Mouse (Mus musculus) heart, postnatal 25 days (tissue): ENCODE data around the gene Smyd1. TPM values are rescaled to one million over a fixed set of nuclear protein-coding genes. Genes with fewer than 3 reads are reported as not detected.
"Not testable (repeated sequence)": the region's sequence is repeated elsewhere in the genome, so short reads cannot be mapped to it uniquely, and the experiment has no call there.

Experiments used
- DNase-seq: peaks from one replicate; pipeline ENCODE4 v3.0.0; 2022; ENCODE audit warnings: low spot score
- intact Hi-C: fragments of 180-260 bp; cut with DNase I; formaldehyde crosslinking; loops from one replicate; pipeline ENCODE4 v1.15.1; 2025
- total RNA-seq, 2 experiments: library from RNA; stranded (reverse); gene quantifications; 2 replicates each; pipeline ENCODE4 v1.2.3; 2021

Smyd1 gene
- total RNA-seq, 2 experiments from 2014 or later: 375 to 394 TPM

DNA sequence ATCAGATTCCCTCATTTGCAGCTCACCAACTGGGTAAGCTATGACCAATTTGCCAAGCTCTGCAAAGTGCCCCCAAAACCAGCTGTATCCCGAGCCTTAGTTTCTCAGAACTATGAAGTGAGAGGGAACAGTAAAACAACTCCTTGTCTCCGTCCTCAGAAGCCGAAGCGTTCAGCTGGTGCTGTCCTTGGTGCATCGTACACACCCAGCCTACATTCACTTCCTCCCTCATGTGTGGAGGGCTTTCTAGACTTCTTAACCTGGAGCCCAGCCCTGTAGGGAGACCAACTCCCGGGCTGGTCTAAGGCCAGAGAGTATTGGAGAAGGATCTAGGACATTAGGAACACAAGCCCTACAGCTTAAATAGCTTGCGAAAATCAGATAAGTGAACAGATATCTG, 8.5 kb upstream of the Smyd1 start:
- intact Hi-C loops: no loop called here

DNA sequence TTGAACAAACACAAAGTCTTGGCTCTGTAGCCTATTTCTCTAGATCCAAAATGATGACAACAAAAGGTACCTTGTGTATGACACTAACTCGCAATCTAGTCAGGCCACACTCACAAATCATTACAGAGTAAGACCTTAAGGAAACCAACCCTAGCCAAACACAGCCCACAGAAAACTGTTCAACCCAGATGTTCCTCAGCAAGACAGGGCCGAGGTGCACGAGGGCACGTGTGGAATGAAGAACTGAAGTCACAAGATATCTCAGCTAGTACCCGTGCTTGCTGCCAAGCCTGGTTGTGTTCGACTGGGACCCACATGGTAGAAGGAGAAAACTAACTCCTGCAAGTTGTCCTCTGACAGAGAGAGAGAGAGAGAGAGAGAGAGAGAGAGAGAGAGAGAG, 7.8 kb upstream of the Smyd1 start:
- intact Hi-C loops: no loop called here
- no peak for DNase-seq

More for the DNA sequence above, 8.5 kb upstream of the Smyd1 start:
- DNase-seq: no peak

DNA sequence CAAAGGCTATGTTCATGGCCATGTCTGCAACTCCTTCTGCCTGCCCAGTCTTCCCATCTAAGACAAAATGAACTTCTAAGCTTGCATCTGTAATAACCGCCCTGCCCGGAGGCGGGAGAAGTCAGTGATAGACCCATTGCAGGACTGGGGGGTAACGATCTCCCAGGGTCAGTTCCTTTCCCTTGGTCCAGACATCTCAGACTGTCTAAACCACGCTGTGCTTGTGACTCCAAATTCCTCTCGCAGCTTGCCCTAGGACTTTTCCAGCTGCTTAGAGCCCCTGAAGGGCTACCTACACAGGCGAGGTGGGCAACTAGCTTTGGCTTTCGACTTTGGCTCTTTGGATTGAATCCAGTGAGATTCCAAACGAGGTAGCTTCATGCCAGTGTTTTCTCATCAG, 2.8 kb upstream of the Smyd1 start:
- intact Hi-C loops: no loop called here
- no peak for DNase-seq

DNA sequence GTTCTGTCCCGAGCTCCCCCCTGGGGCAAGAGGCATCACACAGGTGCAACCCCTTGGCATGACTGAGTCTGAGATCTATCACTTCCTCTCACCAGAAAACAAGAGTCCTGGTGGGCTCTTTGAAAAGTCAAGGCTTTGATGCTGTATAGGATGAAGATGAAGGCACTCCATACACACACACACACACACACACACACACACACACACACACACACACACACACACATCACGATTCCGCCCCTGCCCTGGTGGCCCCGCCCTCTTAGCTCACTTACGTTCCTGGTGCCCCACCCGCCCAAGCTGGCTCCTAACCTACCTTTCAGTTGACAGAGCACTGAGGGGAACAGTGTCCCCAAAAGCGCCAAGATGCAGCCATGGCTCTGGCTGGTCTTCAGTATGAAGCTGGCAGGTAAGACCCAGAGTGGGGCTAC, 473 bp upstream of the Smyd1 start, which contains the start of gene Cd8b1:
TSS of gene Cd8b1 (plus strand) at position 298 of the 431 bp plus-strand sequence.
- intact Hi-C loops: no loop called here
- no peak for DNase-seq

DNA sequence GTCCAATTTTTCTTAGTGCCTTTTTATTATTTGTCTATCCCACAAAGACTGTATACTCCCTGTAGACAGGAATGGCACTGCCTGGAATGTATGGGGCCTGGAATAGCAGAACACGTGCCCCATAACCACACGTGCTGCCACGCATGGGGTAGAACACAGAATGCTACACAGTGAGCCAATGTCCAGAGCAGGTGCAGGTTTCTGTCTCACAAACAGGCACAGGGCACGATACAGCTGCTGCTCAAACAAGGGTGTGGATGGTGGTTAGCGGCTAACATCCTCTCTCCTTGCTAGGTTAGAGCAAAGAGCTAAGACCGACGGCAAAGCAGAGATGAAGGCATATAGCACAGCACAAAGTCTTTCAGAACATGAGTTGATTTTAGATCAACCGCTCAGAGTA, 14.5 kb downstream of the Smyd1 start:
- no peak for DNase-seq
- intact Hi-C loops: loop anchor here (10.0 kb wide), 1 partner anchor 497 kb away; no protein-coding TSS in a partner anchor

DNA sequence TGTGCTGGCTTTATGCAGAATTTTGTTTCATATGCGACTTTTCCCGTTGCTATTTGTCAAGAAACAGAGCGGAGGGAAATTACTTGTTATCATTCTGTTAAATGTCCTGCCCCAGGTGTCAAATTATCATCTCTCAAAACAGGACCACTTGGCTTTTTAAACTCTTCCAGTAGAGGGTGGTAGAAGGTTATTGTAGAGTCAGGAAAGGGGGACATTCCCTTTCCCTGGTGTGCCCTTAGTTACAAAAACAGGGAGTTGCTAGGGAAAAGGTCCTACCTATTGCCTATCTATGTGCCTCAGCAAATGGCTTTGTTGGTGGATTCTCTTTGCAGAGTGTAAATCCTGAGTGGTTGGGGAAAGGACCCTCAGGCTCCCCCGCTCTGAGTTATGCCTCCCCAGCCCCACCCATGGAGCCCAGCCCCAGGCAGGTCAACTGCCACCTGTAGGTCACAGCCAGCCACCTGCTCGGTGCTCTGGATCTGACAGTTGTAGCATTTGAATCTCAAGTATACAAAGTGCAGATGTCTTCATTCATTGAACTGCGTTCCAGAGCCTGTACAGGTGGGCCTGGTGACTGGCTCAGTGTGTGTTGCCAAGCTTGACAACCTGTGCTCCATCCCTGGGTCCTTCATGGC, 19.8 kb downstream of the Smyd1 start:
- intact Hi-C loops: loop anchor here (10.0 kb wide), 1 partner anchor 503 kb away; no protein-coding TSS in a partner anchor
- no peak for DNase-seq

DNA sequence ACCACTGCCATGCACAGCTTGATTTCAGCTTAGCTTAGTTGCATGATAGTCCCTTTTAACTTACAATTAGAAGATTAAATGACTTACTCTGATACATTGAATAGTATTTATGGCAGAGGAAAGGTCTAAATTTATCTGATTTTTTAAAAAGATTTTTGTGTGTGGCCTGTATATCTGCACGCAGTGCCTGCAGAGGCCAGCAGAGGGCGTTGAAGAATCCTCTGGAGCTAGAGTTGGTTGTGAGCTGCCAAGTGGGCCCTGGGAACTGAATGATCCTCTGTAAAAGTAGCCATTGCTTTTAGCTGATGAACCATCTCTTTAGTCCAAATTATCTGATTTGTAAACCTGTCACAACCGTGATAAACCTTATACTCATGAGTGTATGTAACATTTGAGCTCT, 23.3 kb downstream of the Smyd1 start:
- intact Hi-C loops: loop anchor here (5.0 kb wide), 1 partner anchor 131 kb away; no protein-coding TSS in a partner anchor
- DNase-seq: no peak

DNA sequence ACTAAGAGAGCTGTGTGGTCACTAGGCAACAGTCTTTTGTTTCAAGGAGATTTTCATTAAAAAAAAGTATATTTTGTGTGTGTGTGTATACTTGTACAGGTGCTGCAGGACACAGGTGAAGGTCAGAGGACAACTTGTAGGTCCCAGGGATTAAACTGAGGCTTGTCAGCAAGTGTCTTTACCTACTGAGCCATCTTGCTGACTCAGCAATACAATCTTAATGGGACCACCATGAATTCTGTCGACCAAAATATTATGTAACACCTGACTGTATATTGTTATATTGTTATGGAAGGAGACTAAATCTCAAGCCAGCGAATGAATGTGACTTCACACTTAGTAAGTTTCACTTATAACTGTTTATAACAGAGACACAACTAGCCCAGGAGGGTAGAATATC, 24.0 kb downstream of the Smyd1 start:
- DNase-seq: no peak
- intact Hi-C loops: loop anchor here (5.0 kb wide), 1 partner anchor 131 kb away; no protein-coding TSS in a partner anchor

DNA sequence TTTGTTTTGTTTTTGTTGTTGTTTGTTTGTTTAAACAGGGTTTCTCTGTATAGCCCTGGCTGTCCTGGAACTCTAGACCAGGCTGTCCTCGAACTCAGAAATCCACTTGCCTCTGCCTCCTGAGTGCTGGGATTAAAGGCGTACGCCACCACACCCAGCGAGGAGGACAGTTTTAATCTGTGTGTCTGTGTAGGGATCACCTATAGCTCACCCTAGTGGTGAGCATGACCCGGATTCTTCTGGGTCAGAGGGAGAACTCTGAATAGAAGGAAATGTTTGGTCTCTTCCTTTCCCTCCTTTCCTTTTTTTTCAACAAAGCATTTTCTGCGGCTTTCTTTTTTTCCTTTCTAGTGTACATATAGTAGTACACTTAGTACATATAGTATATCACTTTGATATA, 26.7 kb downstream of the Smyd1 start:
- DNase-seq: no peak
- intact Hi-C loops: loop anchor here (5.0 kb wide), 1 partner anchor 128 kb away; no protein-coding TSS in a partner anchor

DNA sequence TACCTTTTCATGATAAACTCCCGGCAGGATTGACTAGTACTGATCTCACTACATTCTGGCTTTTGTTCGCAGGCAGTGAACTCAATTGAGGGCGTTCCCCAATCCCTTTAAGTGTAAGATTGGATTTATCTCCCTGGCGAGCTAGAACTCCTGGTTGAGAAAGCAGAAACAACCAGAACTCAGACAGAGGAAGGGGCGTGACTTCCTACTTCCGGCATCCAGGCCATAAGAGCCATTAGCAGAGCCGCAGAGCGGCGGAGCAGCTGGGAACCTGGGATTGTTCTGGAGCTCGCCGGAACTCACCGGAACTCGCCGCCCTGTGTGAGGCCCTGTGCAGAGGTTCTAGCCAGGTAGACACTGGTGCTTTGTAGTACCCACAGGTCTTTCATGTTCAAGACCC, 28.5 kb downstream of the Smyd1 start:
- intact Hi-C loops: loop anchor here (2.0 kb wide), 1 partner anchor 21 kb away; no protein-coding TSS in a partner anchor
- DNase-seq: no peak

DNA sequence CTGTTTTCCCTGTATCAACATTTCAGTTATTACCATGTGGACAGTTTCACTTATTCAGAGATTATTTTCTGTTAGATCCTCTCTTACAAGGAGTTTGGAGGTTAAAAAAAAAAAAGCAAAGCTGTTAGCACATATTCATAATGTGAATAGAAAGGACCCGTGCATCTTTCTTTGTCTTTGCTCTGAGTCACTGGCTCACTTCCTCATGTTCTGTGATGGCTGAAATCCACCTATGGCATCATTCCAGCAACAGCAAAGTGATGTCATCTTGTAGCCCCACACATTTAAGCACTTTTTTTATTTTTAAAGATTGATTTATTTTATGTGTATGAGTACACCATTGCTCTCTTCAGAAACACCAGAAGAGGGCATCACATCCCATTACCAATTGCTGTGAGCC, 42.6 kb downstream of the Smyd1 start:
- intact Hi-C loops: loop anchor here (10.0 kb wide), 1 partner anchor 215 kb away; the partner anchor contains the start of gene Rnf103
- DNase-seq: no peak

DNA sequence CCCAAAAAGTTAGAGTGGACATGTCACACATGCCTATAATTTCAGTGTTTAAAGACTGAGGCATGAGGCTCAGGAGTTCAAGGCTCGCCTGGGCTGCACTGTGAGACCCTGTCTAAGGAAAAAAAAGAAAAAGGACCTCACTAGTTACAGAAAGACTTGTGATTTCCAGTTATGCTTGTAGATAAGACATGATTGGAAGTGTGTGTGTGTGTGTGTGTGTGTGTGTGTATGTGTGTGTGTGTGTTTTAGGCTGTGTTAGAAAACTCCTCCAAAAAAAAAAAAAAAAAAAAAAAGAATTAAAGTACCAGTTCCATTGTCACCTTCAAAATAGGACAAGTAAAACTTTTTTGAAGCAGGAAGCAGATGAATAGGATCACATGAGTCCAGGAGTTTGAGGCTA, 47.4 kb downstream of the Smyd1 start:
- intact Hi-C loops: loop anchor here (5.0 to 10.0 kb wide), 2 partner anchors 220 to 358 kb away; partner anchors contain the start of genes Kdm3a and Rnf103
- no peak for DNase-seq

DNA sequence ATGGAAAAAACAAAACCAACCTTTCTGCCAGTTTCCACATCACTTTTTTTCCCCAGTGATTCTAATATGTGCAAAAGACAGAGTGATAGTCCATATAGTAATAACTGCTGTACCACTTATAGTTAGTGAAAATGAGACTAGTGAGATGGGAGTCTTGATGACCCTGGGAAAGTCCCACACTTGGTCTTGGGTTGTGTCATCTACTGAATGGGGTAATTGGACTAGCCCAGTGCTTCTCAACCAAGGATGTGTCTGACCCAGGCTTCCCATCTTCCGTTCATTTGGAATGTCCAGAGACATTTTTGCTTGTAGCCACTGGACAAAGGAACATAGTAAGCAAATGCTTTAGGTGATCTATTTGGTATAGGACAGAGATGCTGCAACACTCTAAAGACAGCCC, 48.3 kb downstream of the Smyd1 start:
- intact Hi-C loops: loop anchor here (2.0 to 10.0 kb wide), 3 partner anchors 19 to 359 kb away; partner anchors contain the start of genes Kdm3a and Rnf103
- no peak for DNase-seq

DNA sequence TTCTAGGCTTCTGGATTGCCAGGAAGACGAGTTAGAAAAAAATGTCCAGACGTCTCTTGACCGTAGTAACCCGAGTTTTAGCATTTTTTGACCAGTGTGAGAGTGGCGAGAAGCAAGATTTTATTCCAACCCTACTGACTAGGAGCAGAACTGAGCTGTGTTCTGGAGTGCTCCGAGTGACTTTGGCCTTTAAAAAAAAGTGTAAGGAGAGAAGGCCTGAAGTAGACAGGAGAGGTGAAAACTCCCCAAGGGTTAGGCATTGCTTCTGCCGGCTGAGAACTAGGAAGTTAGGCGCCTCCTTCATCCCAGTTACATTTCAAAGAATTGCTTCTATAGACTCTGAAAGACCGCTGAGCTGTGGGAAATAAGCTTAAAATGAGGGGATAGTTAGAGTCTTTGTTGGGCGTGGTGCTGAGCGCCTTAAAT, 49.7 kb downstream of the Smyd1 start:
- no peak for DNase-seq
- intact Hi-C loops: loop anchor here (2.0 to 10.0 kb wide), 3 partner anchors 20 to 360 kb away; partner anchors contain the start of genes Kdm3a and Rnf103

DNA sequence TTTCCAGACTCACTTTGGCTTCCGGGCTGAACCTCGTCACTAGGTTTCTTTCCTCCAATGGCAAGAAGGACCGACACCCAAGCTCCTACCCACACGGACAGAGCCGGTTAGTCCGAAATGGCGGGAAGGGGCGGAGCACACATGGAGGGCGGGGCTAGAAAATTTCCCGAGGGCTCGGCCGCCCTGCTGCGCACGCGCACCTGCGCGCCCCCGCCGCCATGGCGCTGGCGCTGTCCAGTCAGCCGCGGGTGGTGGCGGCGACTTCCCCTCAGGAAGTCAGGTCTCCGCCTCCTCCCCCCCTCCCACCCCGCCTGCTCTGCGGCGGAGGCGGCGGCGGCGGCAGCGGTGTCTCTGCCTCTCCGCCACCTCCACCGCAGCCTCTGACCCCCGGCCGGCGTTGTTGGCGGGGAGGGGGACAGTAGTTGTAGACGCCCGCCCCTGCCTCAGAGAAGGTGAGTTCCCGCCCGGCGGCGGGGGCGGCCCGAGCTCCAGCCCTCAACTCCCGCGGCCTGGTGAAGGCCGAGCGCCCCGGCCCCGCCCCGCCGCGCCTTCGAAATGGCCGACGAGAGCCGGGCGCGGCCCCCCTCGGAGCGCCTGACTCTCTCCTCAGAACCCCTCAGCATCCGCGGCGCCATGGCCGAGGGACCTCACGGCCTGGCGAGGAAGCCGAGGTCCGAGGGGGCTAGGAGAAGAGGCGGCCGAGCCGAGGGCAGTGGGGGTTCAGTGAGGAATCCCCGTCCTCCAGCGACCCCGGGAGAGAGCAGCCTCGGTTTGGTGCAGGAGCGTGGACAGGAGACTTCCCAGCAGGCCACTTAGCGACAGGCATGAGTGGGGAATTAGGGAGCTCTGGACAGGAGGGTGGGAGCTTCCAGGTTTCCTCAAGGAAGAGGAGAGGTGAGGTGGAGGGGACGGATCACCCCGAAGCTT, 50.4 kb downstream of the Smyd1 start, which contains the start of gene Krcc1:
TSS of gene Krcc1 (plus strand) at position 289 of the 927 bp plus-strand sequence.
- intact Hi-C loops: loop anchor here (2.0 to 10.0 kb wide), 3 partner anchors 21 to 361 kb away; partner anchors contain the start of genes Kdm3a and Rnf103
- peak; percentile 96 for DNase-seq

DNA sequence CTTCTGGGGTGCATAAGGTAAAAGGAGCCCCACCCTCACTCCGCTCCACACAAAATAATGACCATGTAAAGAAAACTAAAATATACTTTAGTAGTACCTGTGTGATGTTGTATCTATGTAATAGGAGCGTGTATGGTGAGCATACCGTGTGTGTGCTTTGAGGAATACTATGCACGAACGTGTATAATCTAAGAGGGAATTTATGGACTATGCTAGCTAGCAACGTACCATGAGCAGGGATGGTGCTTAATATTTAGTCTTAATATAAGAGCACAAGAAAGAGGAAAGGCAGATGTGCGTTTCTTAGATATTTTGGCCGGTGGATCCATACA, 51.0 kb downstream of the Smyd1 start:
- intact Hi-C loops: loop anchor here (5.0 to 10.0 kb wide), 2 partner anchors 224 to 361 kb away; partner anchors contain the start of genes Kdm3a and Rnf103
- DNase-seq: no peak

DNA sequence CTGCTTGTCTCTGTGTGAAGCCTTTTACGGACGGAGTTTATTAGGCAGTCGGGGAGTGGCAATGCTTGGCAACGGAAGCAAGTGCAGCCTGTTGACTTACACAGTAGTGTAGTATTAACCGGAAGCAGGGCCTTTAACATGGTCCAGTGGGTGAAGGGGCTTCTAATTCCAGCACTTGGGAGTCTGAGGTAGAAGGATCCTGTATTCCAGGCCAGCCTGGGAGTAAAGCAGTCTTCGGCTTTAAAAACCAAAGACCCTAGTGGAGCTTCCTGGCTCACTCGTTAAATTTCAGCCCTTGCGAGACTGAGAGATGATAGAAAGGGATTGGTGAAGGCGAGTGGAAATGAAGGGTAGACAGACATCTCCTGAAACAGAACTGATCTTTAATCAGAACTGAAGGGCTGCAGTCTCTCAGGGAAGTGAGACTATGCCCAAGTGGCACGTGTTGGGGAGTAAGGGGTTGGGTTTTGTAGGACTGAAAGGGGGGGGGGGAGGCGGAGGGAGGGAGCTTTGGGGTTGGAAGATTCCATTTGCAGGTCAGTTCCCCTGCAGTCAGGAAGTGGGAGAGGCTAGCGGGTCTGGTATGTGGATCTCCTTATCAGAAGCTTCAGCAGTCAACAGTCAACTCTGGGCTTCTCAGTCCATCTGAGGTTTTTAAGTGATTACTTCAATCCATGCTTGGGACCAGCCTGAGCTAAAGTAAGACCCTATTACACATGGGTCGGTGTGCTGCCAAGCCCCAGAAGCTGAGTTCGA, 51.6 kb downstream of the Smyd1 start:
- no peak for DNase-seq
- intact Hi-C loops: loop anchor here (5.0 to 10.0 kb wide), 2 partner anchors 224 to 362 kb away; partner anchors contain the start of genes Kdm3a and Rnf103

DNA sequence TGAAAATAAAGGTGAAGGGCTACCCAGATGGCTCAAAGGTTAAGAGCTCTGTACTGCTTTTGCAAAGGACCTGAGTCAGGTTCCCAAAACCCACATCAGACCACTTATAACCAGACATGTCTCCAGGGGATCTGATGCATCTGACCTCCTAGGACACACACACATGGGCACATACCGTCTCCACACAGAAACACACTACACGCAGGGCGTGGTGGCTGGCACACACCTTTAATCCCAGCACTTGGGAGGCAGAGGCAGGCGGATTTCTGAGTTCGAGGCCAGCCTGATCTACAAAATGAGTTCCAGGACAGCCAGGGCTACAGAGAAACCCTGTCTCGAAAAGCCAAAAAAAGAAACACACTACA, 52.4 kb downstream of the Smyd1 start:
- intact Hi-C loops: loop anchor here (5.0 to 10.0 kb wide), 2 partner anchors 225 to 363 kb away; partner anchors contain the start of genes Kdm3a and Rnf103
- DNase-seq: not testable (repeated sequence)

DNA sequence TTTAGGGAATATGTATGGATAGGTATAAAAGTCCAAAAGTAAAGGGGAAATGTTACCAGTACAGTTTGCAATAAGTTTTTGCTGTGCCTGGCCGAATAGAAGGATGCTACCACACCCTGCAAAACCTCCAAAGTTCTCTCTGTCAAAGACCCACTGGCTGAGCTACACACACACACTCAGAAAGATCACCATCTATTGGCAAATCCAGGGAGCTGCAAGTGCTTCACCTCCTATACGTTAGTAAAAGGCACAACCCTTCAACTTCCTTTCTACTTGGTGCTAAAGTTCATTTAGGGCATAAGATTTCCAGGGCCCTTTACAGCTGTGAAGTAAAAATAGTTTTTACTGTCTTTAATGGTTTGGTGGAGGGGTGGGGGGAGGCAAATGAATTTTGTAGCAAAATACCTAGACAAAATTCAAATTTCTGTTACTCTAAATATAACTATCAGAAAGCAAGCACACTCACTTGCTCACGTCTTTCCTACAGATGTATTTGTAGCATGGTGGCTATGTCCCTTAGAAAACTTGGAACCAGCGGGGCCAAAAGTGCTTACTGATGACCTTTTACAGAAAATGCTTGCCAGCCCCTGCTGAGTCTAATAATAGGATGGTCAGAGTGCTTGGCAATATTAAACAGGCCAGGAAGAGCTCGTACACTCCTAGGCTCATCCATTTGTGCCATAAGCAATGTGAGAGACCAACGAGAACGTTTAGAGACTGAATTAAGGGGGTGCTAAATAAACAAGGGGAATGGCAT, 52.9 kb downstream of the Smyd1 start:
- intact Hi-C loops: no loop called here
- no peak for DNase-seq
